Mouse (Mus musculus) MEL (cell line): ENCODE data around the gene 1700015G11Rik.

Experiments used
- CTCF ChIP-seq, 3 experiments: IDR thresholded peaks in 2 of 3; conservative IDR thresholded peaks in 1 of 3; 2 replicates each; pipeline ENCODE4 v1.5.1; 2011 to 2012; ENCODE audit warnings: low read length in 3 of 3, low read depth in 2 of 3, mild to moderate bottlenecking in 2 of 3, improper control_type of control experiment in 1 of 3, inconsistent platforms in 1 of 3, mixed read lengths in 1 of 3, moderate library complexity in 1 of 3; ENCODE audit not compliant: control insufficient read depth in 1 of 3, insufficient read depth in 1 of 3, poor library complexity in 1 of 3, severe bottlenecking in 1 of 3
- ETS1 ChIP-seq: IDR thresholded peaks from 2 replicates; pipeline ENCODE4 v1.6.1; 2012; ENCODE audit warnings: low read depth, mild to moderate bottlenecking, inconsistent platforms, low read length, improper control_type of control experiment, moderate library complexity
- GATA1 ChIP-seq: IDR thresholded peaks from 2 replicates; pipeline ENCODE4 v1.6.1; 2011; ENCODE audit warnings: low read depth, low read length, improper control_type of control experiment
- MEF2A ChIP-seq: IDR thresholded peaks from 2 replicates; pipeline ENCODE4 v1.6.1; 2014; ENCODE audit warnings: low read depth, mild to moderate bottlenecking, inconsistent platforms, low read length, improper control_type of control experiment; ENCODE audit not compliant: poor library complexity, insufficient replicate concordance, severe bottlenecking; ENCODE audit errors: extremely low read depth
- POLR2A ChIP-seq, 2 experiments: IDR thresholded peaks; 2 replicates each; pipeline ENCODE4 v1.6.1; 2011 to 2012; ENCODE audit warnings: low read length in 2 of 2, mild to moderate bottlenecking in 2 of 2, control low read depth in 1 of 2, improper control_type of control experiment in 1 of 2, low read depth in 1 of 2, moderate library complexity in 1 of 2; ENCODE audit not compliant: control insufficient read depth in 1 of 2, insufficient read depth in 1 of 2, poor library complexity in 1 of 2
- POLR2AphosphoS2 ChIP-seq: IDR thresholded peaks from 2 replicates; pipeline ENCODE4 v1.6.1; 2011; ENCODE audit warnings: low read length, improper control_type of control experiment
- POLR2AphosphoS5 ChIP-seq: IDR thresholded peaks from 2 replicates; pipeline ENCODE4 v1.6.1; 2012; ENCODE audit warnings: low read depth, borderline replicate concordance, mild to moderate bottlenecking, inconsistent platforms, low read length, moderate library complexity, mixed read lengths
- UBTF ChIP-seq: IDR thresholded peaks from 2 replicates; pipeline ENCODE4 v1.6.1; 2012; ENCODE audit warnings: low read depth, mild to moderate bottlenecking, inconsistent platforms, low read length, improper control_type of control experiment, moderate library complexity, borderline replicate concordance; ENCODE audit not compliant: insufficient read depth
- USF1 ChIP-seq: IDR thresholded peaks from 2 replicates; pipeline ENCODE4 v1.6.1; 2014; ENCODE audit warnings: low read depth, mild to moderate bottlenecking, inconsistent platforms, low read length, improper control_type of control experiment, moderate library complexity
- ZNF384 ChIP-seq: IDR thresholded peaks from 2 replicates; pipeline ENCODE4 v1.6.1; 2012; ENCODE audit warnings: low read depth, mild to moderate bottlenecking, inconsistent platforms, low read length, improper control_type of control experiment

DNA sequence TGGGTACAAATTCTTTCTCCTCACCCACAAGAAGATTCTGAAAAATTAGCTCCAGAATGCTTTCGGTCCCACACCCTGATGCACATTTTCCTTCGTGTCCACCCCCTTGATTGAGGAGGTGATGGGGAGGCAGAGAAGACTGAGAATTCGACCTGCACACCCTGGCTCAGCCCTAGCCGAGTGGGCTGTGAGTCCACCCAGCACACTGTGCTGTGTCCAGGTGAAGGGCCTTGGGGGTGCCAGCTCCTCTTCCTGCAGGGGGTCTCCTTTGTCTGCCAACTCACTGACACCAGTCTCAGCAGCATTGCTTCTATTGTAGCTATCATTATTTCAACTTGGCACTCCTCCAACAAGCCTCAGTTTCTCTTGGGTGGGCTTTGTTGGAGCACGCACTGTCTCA is 42.4 kb downstream of the 1700015G11Rik start:
- TF ChIP-seq CTCF (IDR thresholded peaks at IDR 0.05 in 2 of 3, conservative IDR thresholded peaks at IDR 0.05 in 1 of 3; ENCODE audit: control insufficient read depth in 1 of 3, insufficient read depth in 1 of 3, low read depth in 2 of 3, low read length in 3 of 3, poor library complexity in 1 of 3, severe bottlenecking in 1 of 3), result no peak
- no peak for TF ChIP-seq USF1
- TF ChIP-seq ZNF384, result no peak
- TF ChIP-seq POLR2A (IDR thresholded peaks at IDR 0.05; ENCODE audit: control insufficient read depth in 1 of 2, insufficient read depth in 1 of 2, low read depth in 1 of 2, low read length in 2 of 2, poor library complexity in 1 of 2), result no peak
- no peak for TF ChIP-seq GATA1
- no peak for TF ChIP-seq UBTF
- TF ChIP-seq MEF2A, result no peak
- TF ChIP-seq POLR2AphosphoS5, result no peak
- TF ChIP-seq ETS1, result no peak
- no peak for TF ChIP-seq POLR2AphosphoS2
